Mouse (Mus musculus): ENCODE results near the gene Ift43. TPM values are rescaled to one million over a fixed set of nuclear protein-coding genes. Genes with fewer than 3 reads are reported as not detected.

The Ift43 gene
- polyA plus RNA-seq (2014; fragmentation: Illumina TruSeq; extraction: RNeasy Lipid Tissue Mini Kit (QIAGEN cat#74804); ENCODE audit: low read depth, low replicate concordance), result 38.8 TPM

DNA sequence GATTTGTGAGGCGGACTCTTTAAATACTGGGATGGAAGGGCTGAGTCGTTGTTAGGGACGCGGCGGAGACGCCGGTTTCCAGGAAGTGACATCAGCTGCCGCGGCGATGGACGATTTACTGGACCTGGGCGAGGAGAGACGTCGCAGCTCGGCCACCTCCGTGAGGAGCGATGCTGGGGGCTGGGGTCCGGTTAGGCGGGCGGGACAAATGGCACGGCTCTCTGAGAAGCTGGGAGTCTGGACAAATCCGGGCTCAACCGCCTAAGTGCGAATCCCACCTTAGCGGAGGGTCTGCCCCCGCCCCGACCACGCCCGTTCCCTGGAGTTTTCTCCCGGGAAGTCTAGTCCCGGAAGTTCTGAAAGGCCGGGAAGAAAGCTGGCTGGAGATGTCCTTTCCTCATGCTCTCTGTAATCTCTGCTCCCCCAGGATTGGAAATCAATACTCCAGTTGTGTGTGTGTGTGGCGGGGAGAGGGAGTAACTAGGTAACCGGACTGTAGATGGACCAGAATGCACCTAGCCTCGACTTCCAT, at the start of gene Ift43:
Gene Ift43, plus strand, starts transcription at position 61 of the 532 bp plus-strand sequence.

GRCm38 (mm10) chr12:86078553-86079201, 3.7 kb upstream of the Ift43 start, which contains the start of gene Tgfb3:
Gene Tgfb3 (minus strand): TSS chr12:86079041.

Other genes with a start within 250 kb of the Ift43 start
- 17.9 TPM for gene Tgfb3, start 3.5 kb upstream of the Ift43 start, polyA plus RNA-seq (2014; fragmentation: Illumina TruSeq; extraction: RNeasy Lipid Tissue Mini Kit (QIAGEN cat#74804); ENCODE audit: low read depth, low replicate concordance)
- 15.4 TPM for gene Gpatch2l, start 159.3 kb downstream of the Ift43 start, polyA plus RNA-seq (2014; fragmentation: Illumina TruSeq; extraction: RNeasy Lipid Tissue Mini Kit (QIAGEN cat#74804); ENCODE audit: low read depth, low replicate concordance)

Measured in adipose tissue, adult 10 weeks (tissue).